Comparison of ENCODE assay signal across 16 mouse cellular contexts in the genomic region with DNA sequence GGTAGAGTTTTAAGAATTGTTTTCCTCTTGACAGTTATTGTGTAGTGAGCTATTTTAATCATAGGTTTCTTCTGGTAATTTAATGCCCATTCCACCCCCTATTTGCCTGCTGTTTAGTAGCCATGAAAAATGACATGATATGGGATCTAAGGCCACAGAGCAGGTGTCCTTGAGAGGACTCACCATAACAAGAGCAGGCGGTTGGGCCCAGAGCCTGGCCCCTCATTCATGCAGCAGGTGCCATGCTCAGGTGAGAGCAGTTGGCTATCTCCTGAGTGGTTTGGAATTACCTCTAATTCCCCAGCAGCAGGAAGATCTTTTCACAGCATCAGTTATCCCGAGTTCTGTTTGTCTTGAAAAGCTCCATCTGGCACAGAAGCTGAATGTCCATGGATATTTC.
"Had no signal": no experiment of that assay in that cellular context is flagged by ENCODE, and none has a peak within 500 bp of the region (broad histone marks: within the 10 kb centered on the region; RNA-seq: fewer than 3 reads in every experiment).

No protein-coding gene starts in this region.

- H3K27me3 ChIP-seq: neural tube, embryonic 13.5 days; neural tube, embryonic 15.5 days; stomach, embryonic 15.5 days had no signal

- H3K9ac ChIP-seq: neural tube, embryonic 13.5 days; neural tube, embryonic 15.5 days; stomach, embryonic 15.5 days had no signal

- H3K4me1 ChIP-seq: neural tube, embryonic 13.5 days; neural tube, embryonic 15.5 days; stomach, embryonic 15.5 days had no signal

- H3K27ac ChIP-seq: neural tube, embryonic 13.5 days; neural tube, embryonic 15.5 days; stomach, embryonic 15.5 days; stomach, postnatal 0 days had no signal

- H3K9me3 ChIP-seq: neural tube, embryonic 13.5 days; neural tube, embryonic 15.5 days; stomach, embryonic 15.5 days had no signal

- H3K4me3 ChIP-seq: neural tube, embryonic 13.5 days; neural tube, embryonic 15.5 days; stomach, embryonic 15.5 days had no signal

- H3K4me2 ChIP-seq: neural tube, embryonic 13.5 days; neural tube, embryonic 15.5 days; stomach, embryonic 15.5 days had no signal

- DNase-seq: retina, postnatal 1 day; right cerebral cortex, adult 18-20 months; right cerebral cortex, postnatal 14 days; right cerebral cortex, postnatal 25 days; right cerebral cortex, postnatal 4 days; spleen, adult 18-20 months; thymus, adult 18-20 months; thymus, adult 2 months; thymus, postnatal 14 days; thymus, postnatal 25 days; thymus, postnatal 36 days; thymus, postnatal 4 days had no signal
